Mouse (Mus musculus) myocyte (in vitro differentiated cells): ENCODE data around the gene Traf5. TPM values are rescaled to one million over a fixed set of nuclear protein-coding genes. Genes with fewer than 3 reads are reported as not detected.
A peak's percentile ranks its signal among the peaks of the same experiment; 100 is the strongest.

ENCODE experiments used
- H3K27me3 ChIP-seq: one replicate; pipeline ENCODE4 v1.6.1; 2011; ENCODE audit not compliant: control insufficient read depth, insufficient read depth, insufficient read length
- H3K36me3 ChIP-seq: one replicate; pipeline ENCODE4 v1.6.1; 2011; ENCODE audit not compliant: control insufficient read depth, insufficient read depth
- H3K4me2 ChIP-seq: one replicate; pipeline ENCODE4 v1.6.1; 2011; ENCODE audit warnings: low read depth, control low read depth
- H3K4me3 ChIP-seq: one replicate; pipeline ENCODE4 v1.5.1; 2011; ENCODE audit warnings: mild to moderate bottlenecking, control low read depth, moderate library complexity
- H3K79me2 ChIP-seq: one replicate; pipeline ENCODE4 v1.6.1; 2011; ENCODE audit not compliant: control insufficient read depth, insufficient read depth
- H3ac ChIP-seq: one replicate; pipeline ENCODE4 v1.6.1; 2011; ENCODE audit not compliant: control insufficient read depth, insufficient read length
- CEBPB ChIP-seq: IDR thresholded peaks from 2 replicates; pipeline ENCODE4 v1.6.1; 2011; ENCODE audit warnings: mild to moderate bottlenecking, moderate library complexity; ENCODE audit not compliant: poor library complexity, insufficient read depth, severe bottlenecking
- E2F4 ChIP-seq: IDR thresholded peaks from one replicate; pipeline ENCODE4 v1.6.1; 2011; ENCODE audit warnings: mild to moderate bottlenecking, control low read depth, moderate library complexity; ENCODE audit not compliant: insufficient read depth
- MAX ChIP-seq: IDR thresholded peaks from one replicate; pipeline ENCODE4 v1.6.1; 2011; ENCODE audit warnings: low read depth, mild to moderate bottlenecking, control low read depth
- MYOD1 ChIP-seq, 3 experiments: IDR thresholded peaks; one replicate each; pipeline ENCODE4 v1.6.1; 2011; ENCODE audit warnings: control low read depth in 2 of 3, low read depth in 2 of 3, mild to moderate bottlenecking in 2 of 3, moderate library complexity in 1 of 3; ENCODE audit not compliant: insufficient read length in 2 of 3, control insufficient read depth in 1 of 3
- MYOG ChIP-seq, 3 experiments: IDR thresholded peaks; one replicate each; pipeline ENCODE4 v1.6.1; 2011; ENCODE audit warnings: control low read depth in 2 of 3, low read depth in 2 of 3, mild to moderate bottlenecking in 2 of 3; ENCODE audit not compliant: insufficient read length in 2 of 3, control insufficient read depth in 1 of 3, insufficient read depth in 1 of 3
- POLR2A ChIP-seq: IDR thresholded peaks from one replicate; pipeline ENCODE4 v1.6.1; 2011; ENCODE audit warnings: low read depth, mild to moderate bottlenecking, control low read depth, moderate library complexity; ENCODE audit not compliant: insufficient read length
- POLR2AphosphoS2 ChIP-seq: IDR thresholded peaks from one replicate; pipeline ENCODE4 v1.6.1; 2011; ENCODE audit warnings: low read depth, control low read depth; ENCODE audit not compliant: insufficient read length
- REST ChIP-seq: IDR thresholded peaks from one replicate; pipeline ENCODE4 v1.6.1; 2011; ENCODE audit warnings: mild to moderate bottlenecking, control low read depth, moderate library complexity; ENCODE audit not compliant: insufficient read depth, insufficient read length
- SRF ChIP-seq: IDR thresholded peaks from one replicate; pipeline ENCODE4 v1.6.1; 2011; ENCODE audit warnings: low read depth; ENCODE audit not compliant: control insufficient read depth, insufficient read length
- TCF12 ChIP-seq: IDR thresholded peaks from one replicate; pipeline ENCODE4 v1.6.1; 2011; ENCODE audit warnings: mild to moderate bottlenecking, control low read depth; ENCODE audit not compliant: poor library complexity, insufficient read depth, severe bottlenecking
- TCF3 ChIP-seq: IDR thresholded peaks from one replicate; pipeline ENCODE4 v1.6.1; 2011; ENCODE audit warnings: low read depth, control low read depth; ENCODE audit not compliant: insufficient read length
- USF1 ChIP-seq: IDR thresholded peaks from one replicate; pipeline ENCODE4 v1.6.1; 2011; ENCODE audit warnings: low read depth, mild to moderate bottlenecking, control low read depth, moderate library complexity
- polyA plus RNA-seq: library from polyadenylated mRNA; unstranded; fragments of >200 nt; fragmentation: generic; extraction: Trizol; gene quantifications from one replicate; pipeline ENCODE4 v1.2.1, GENCODE M21; 2012; ENCODE audit warnings: missing spikeins

Traf5 gene
- polyA plus RNA-seq, 1 experiment, result 10.8 TPM

DNA sequence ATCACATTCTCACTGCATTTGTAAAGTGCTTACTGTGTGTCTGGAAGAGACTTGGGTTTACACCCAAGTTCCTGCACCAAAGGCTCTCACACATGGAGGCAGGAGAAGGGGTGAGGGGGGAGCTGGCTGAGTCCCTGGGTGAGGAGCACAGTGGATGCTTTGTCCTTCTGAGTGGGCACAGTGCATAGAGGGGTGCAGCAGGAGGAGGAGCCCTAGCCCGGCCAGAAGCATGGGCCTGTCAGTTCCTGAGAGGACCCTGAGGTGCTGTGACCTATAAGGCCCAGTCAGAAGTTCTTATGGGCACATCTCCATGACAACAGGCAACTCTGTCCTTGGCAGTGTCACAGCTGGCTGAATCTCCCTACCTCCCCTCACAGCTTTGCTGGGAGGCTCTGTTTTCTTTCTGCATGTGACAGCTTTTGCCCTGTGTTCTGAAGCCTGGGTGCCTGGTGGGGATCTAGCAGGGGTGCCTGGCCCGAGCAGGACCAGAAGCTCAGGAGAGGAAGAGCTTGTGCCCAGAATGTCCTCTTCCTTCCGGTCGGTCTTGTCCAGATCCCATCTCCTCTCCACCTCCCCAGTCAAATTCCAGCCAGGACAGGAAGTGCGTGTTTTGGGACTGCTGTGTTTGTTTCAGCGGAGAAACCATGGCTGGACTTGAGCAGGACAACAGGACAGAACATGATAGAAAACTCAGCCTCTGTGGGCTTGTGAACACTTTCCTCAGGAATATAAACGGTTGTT, 100.1 kb downstream of the Traf5 start:
- Histone ChIP-seq H3K4me2 (no peak overlapping the region), H3K79me2 (no peaks in the 10 kb centered on the region), H3K4me3 (no peak overlapping the region), H3K27me3 (no peaks in the 10 kb centered on the region), H3K36me3 (peaks cover 9% of the 10 kb centered on the region), H3ac (no peak overlapping the region)
- no peak for TF ChIP-seq E2F4
- TF ChIP-seq MAX, result no peak
- TF ChIP-seq USF1, result no peak
- TF ChIP-seq SRF, result no peak
- TF ChIP-seq TCF3, result no peak
- TF ChIP-seq TCF12, result no peak
- no peak for TF ChIP-seq CEBPB
- no peak for TF ChIP-seq MYOG (IDR thresholded peaks at IDR 0.05; ENCODE audit: control insufficient read depth in 1 of 3, insufficient read depth in 1 of 3, insufficient read length in 2 of 3, low read depth in 2 of 3)
- no peak for TF ChIP-seq MYOD1 (IDR thresholded peaks at IDR 0.05; ENCODE audit: control insufficient read depth in 1 of 3, insufficient read length in 2 of 3, low read depth in 2 of 3)
- no peak for TF ChIP-seq POLR2AphosphoS2
- TF ChIP-seq REST, result no peak

DNA sequence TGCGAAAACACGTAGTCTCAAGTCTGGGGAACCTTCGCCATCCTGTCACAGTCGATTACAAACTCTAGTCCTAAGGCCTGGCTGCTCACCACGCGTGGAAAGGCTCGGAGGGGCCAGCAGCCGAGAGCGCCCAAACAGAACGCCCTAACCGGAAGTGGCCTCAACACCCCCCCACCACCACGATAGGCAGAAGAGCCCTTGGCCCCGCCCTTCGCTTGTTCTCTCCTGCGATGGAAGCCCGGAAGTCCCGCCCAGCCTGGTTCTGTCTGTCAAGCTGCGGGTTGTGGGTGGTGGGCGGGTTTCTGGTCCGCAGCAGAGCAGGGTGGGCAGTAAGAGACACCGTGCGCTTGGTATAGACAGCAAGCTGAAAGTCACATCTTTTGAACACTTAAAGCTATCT, 102.4 kb downstream of the Traf5 start:
- TF ChIP-seq REST, result no peak
- TF ChIP-seq CEBPB, result no peak
- no peak for TF ChIP-seq USF1
- TF ChIP-seq MAX, result no peak
- peak; percentile 95 for TF ChIP-seq POLR2AphosphoS2
- no peak for TF ChIP-seq MYOG (IDR thresholded peaks at IDR 0.05; ENCODE audit: control insufficient read depth in 1 of 3, insufficient read depth in 1 of 3, insufficient read length in 2 of 3, low read depth in 2 of 3)
- peak; percentile 90 for TF ChIP-seq POLR2A
- TF ChIP-seq TCF12, result no peak
- no peak for TF ChIP-seq TCF3
- TF ChIP-seq E2F4, result no peak
- no peak for TF ChIP-seq MYOD1 (IDR thresholded peaks at IDR 0.05; ENCODE audit: control insufficient read depth in 1 of 3, insufficient read length in 2 of 3, low read depth in 2 of 3)
- TF ChIP-seq SRF, result peak; percentile 72
- Histone ChIP-seq H3K36me3 (no peaks in the 10 kb centered on the region), H3K4me2 (peak overlapping the region; percentile 97), H3K27me3 (peaks cover 5% of the 10 kb centered on the region), H3ac (no peak overlapping the region), H3K79me2 (no peaks in the 10 kb centered on the region), H3K4me3 (peak overlapping the region; percentile 55)

DNA sequence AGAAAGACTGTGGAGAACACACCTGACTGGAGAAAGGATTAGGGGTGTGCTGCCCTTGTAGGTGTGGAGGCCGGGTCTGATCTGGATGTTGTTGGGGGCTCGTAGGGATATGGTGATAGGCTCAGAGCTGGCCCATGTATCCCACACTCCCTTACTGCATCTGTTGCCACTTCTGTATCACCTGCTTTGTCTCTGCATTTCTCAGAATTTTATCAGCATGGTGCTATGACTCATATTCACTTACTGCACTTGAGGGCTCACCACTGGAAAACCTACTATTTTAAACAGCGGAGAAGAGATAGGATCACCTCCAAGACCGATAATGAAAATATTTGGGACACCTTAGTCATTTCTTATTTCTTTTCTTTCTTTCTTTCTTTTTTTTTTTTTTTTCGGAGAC, 103.3 kb downstream of the Traf5 start:
- Histone ChIP-seq H3K36me3 (no peaks in the 10 kb centered on the region), H3K4me3 (peak overlapping the region; percentile 55), H3K4me2 (peak overlapping the region; percentile 97), H3K27me3 (peaks cover 5% of the 10 kb centered on the region), H3ac (no peak overlapping the region), H3K79me2 (no peaks in the 10 kb centered on the region)
- TF ChIP-seq MYOD1 (IDR thresholded peaks at IDR 0.05; ENCODE audit: control insufficient read depth in 1 of 3, insufficient read length in 2 of 3, low read depth in 2 of 3) (peak in 1 of 3 experiments; percentile 27), MYOG (IDR thresholded peaks at IDR 0.05; ENCODE audit: control insufficient read depth in 1 of 3, insufficient read depth in 1 of 3, insufficient read length in 2 of 3, low read depth in 2 of 3) (no peak)

DNA sequence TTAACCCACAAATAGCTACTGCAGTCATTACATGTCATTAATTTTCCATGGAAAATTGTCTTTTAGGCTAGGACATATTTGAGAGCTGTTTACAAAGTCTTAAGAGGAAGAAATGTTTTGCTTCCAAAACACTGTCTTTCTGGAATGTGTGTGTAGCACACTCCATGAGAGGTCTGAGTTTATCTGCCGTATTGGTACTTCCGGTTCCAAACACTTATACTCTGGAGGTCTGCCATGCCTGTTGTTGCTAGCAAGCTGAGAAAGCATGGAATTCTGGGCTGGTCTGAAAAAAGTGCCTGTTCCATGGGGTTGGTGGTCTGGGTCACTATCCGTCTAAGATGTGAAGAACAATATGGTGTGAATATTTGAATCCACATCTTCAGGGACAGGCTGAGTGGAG, 103.7 kb downstream of the Traf5 start:
- no peak overlapping the region for H3ac ChIP-seq
- no peak overlapping the region for H3K4me3 ChIP-seq
- H3K4me2 ChIP-seq, result no peak overlapping the region
- no peaks in the 10 kb centered on the region for H3K79me2 ChIP-seq
- H3K36me3 ChIP-seq, result no peaks in the 10 kb centered on the region
- peaks cover 5% of the 10 kb centered on the region for H3K27me3 ChIP-seq
- TF ChIP-seq MYOD1 (IDR thresholded peaks at IDR 0.05; ENCODE audit: control insufficient read depth in 1 of 3, insufficient read length in 2 of 3, low read depth in 2 of 3), result no peak
- no peak for TF ChIP-seq MAX
- TF ChIP-seq TCF3, result no peak
- TF ChIP-seq E2F4, result no peak
- TF ChIP-seq POLR2AphosphoS2, result no peak
- TF ChIP-seq REST, result no peak
- no peak for TF ChIP-seq POLR2A
- TF ChIP-seq TCF12, result no peak
- no peak for TF ChIP-seq MYOG (IDR thresholded peaks at IDR 0.05; ENCODE audit: control insufficient read depth in 1 of 3, insufficient read depth in 1 of 3, insufficient read length in 2 of 3, low read depth in 2 of 3)
- no peak for TF ChIP-seq USF1
- no peak for TF ChIP-seq SRF
- TF ChIP-seq CEBPB, result no peak

DNA sequence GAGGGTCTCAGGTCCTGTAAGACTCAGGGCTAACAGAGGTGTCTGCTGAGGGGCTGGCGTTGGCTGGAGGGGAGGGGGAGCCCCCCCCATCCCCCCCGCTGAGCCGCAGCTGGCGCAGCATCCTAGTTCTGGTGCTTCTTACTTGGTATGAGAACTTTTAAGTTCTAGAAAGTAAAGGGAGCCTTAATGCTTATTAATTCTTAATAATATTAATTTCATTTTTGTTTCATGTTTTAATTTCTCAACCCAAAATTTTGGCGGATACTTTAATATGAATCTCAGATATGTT, 104.9 kb downstream of the Traf5 start:
- TF ChIP-seq TCF12, result no peak
- no peak overlapping the region for H3K4me2 ChIP-seq
- H3K79me2 ChIP-seq, result no peaks in the 10 kb centered on the region
- no peak overlapping the region for H3ac ChIP-seq
- no peak overlapping the region for H3K4me3 ChIP-seq
- no peaks in the 10 kb centered on the region for H3K36me3 ChIP-seq
- peaks cover 5% of the 10 kb centered on the region for H3K27me3 ChIP-seq
